Mouse (Mus musculus) testis, postnatal 10 days (tissue): Measurements from ENCODE around the gene Rgl2.
"Not testable (repeated sequence)": the region's sequence is repeated elsewhere in the genome, so short reads cannot be mapped to it uniquely, and the experiment has no call there.

Experiments used
- DNase-seq: peaks from one replicate; pipeline ENCODE4 v3.0.0; 2021; ENCODE audit warnings: low spot score

Rgl2 gene

DNA sequence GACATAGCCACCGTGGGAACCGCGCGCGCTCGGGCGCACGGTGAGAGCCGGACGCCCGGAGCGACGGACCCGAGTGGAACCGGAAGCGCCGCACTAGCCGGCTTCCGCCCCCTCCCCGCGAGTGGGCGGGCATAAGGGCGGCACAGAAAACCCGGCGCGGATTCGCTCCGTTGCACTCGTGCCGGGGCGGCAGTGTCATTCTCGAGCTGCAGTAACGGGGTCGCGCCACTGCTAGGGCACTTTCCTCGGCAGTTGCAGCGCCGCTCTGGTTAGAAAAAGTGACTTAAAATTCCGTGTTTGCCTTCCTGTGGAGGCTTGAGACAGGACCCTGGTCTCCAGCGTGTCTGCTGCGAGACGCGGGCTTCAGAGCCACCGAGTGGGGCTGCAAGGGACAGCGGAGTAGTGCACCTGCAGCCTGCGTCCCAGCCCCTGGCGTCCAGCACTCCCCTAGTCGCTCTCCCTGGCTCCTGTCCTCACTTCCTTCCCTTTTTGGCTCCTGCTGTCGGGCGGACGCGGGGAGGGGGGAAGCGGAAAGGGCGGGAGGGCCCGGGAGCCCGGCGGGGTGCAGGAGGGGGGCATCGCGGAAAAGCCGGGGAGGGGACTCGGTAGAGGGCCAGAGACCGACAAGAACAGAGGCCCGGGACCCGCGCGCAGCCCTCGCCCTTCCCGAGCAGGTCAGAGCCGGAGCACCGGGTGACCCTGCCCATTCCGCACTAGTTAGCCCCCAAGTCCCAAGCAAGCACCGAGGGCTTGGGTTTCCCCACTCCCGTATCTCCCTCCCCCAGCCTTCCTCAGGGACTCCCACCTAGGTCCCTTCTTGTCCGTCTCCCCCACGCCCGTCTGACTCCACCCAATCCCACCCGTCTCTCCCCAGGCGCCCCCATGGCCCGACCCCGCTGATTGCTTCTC, at the start of gene Rgl2:
Rgl2 (plus strand) TSS at position 173 of the 909 bp plus-strand sequence.
- peak; percentile 98 for DNase-seq

DNA sequence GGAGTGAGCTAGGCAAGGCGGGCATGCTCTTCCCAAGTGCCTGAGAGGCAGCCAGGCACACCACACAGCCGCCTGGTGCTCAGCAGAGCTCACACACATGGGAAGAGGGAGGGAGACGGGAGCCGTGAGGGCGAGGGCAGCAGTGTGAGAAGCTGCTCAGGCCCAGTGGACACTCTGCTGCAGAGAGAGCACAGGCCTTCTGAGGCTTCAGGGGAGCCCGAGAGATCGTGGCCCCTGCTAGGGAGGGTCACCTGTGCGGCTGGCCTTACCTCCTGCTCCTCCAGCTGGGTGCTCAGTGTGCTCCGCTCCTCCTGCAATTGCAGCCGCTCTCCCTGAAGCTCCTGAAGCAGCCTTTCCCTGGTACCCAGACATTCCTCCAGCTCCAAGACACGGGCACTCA, 45.0 kb upstream of the Rgl2 start:
- not testable (repeated sequence) for DNase-seq

DNA sequence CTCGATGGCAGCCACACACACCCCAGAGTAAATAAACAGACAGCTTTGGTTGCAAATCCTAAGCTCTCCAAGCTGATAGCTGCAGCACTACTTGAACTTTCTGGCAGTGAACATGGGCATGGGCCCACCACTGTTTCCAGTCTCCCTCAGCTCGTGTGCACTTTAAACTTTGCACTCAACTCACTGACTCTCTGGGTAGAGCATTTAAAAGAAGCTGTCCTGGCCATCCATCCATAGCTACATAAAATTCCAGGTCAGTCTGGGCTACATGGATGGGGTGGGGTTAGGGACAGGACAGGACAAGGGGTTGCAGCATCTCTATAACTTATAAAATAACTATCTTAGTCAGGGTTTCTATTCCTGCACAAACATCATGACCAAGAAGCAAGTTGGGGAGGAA, 41.5 kb upstream of the Rgl2 start:
- not testable (repeated sequence) for DNase-seq

DNA sequence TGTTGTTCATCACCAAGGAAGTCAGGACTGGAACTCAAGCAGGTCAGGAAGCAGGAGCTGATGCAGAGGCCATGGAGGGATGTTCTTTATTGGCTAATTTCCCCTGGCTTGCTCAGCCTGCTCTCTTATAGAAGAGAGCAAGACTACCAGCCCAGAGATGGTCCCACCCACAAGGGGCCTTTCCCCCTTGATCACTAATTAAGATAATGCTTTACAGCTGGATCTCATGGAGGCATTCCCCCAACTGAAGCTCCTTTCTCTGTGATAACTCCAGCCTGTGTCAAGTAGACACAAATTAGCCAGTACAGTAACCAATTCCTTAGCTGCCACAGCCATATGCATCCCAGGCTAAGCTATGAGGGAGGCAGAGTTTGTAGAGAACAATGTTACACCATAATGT, 41.1 kb upstream of the Rgl2 start:
- not testable (repeated sequence) for DNase-seq

DNA sequence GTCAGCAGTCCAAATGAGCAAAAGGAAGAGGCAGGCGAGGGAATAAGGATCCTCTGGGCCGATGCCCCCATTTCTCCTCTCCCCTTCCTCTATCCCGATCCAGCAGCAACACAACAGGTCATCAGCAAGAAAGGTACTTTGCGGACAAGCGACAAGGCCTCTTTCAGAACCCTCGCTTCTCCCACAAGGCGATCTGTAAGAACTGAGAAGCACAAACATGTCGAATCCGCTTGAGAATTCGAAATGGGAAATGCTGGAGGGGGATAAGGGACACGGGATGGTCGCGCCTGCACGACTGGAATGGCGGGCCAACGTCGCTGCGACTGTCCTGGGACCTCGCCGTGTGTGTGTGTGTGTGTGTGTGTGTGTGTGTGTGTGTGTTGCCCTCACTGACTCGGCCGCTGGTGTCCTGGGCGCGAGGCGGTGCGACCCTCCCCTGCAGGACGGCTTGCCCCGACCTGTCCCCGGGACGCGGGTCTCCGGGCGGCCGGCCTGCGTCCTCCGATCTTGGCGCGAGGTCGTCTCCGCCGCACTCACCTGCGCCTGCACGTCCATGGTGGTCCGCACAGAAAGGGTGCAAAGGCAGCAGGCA, 39.3 kb upstream of the Rgl2 start:
- not testable (repeated sequence) for DNase-seq

DNA sequence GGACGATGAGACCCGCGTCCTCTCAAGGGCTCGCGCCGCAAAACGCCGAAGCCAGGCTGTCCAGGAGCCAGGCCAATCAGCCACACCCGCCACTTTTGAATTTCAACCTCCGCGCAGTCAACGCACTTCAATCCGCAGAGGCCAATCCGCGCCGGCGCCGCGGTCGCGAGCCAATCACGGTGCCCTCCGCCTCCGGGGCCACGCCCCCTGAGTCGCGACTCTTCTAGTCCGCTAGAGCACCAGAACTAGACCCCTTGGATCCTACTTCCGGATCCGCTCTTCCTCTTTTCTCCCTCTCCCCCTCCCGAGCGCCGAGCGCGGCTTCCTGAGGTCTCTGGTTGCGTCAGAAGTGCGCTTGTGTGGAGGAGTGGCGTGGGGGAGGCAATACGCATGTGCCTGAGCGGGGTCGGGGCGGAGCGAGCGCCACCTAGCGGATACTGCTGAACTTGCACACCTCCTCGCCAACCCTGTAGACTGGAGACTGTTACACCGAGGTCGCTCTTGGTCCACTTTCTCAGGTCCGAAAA, 38.7 kb upstream of the Rgl2 start, which contains the start of gene Kifc1:
Kifc1 (minus strand) TSS at position 129 of the 527 bp plus-strand sequence.
- peak; percentile 99 for DNase-seq

DNA sequence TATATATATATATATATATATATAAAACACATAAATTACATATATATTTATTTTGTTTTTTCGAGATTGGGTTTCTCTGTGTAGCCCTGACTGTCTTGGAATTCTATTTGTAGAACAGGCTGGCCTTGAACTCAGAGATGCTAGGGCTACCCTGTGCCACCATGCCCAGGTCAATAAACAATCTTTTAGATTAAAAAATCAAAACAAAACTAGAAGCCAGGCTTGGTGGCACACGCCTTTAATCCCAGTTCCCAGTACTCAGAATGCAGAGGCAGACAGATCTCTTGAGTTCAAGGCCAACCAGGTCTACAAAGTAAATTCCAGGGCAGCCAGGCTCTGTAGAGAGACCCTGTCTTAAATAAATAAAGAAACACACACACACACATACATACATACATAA, 38.0 kb upstream of the Rgl2 start:
- no peak for DNase-seq

DNA sequence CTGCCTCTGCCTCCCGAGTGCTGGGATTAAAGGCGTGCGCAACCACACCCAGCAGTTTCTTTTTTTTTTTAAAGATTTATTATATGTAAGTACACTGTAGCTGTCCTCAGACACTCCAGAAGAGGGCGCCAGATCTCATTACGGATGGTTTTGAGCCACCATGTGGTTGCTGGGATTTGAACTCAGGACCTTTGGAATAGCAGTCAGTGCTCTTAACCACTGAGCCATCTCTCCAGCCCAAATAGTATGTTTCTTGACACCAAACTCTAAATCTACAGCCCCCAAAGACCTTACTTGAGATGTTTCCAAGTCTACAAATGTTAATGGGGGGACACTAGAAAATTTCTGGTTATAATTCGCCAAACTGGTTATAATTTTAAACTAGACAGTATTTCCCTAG, 37.5 kb upstream of the Rgl2 start:
- DNase-seq, result not testable (repeated sequence)

DNA sequence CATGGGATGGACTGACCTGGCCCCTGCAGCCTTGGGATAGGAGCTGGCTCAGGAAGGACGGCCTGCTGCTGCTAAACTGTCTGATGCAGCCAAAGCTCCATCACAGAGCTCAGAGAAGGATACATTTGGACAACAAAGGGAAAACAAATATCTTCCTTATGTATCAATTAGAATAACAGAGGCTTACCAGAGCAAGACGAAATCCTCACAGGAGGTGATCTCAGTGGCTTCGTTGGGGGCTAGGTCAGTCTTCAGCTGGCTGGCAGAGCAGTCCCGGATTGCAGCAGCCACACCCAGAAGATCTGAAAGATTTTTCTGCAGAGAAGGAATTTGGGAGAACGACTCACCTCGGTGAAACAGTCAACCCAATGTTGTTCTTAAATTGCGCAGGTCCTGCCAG, 36.9 kb upstream of the Rgl2 start:
- no peak for DNase-seq

DNA sequence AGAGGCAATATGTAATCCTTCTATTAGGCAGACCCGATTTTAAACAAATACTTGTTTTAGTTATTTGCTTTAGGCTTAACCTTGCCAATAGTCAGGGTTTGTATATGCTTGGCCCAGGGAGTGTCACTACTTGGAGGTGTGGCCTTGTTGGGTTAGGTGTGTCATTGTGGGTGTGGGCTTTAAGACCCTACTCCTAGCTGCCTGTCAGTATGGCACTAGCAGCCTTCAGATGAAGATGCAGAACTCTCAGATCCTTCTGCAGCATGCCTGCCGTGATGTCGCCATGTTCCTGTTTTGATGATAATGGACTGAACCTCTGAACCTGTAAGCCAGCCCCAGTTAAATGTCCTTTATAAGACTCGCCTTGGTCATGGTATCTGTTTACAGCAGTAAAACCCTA, 36.3 kb upstream of the Rgl2 start:
- DNase-seq, result not testable (repeated sequence)

DNA sequence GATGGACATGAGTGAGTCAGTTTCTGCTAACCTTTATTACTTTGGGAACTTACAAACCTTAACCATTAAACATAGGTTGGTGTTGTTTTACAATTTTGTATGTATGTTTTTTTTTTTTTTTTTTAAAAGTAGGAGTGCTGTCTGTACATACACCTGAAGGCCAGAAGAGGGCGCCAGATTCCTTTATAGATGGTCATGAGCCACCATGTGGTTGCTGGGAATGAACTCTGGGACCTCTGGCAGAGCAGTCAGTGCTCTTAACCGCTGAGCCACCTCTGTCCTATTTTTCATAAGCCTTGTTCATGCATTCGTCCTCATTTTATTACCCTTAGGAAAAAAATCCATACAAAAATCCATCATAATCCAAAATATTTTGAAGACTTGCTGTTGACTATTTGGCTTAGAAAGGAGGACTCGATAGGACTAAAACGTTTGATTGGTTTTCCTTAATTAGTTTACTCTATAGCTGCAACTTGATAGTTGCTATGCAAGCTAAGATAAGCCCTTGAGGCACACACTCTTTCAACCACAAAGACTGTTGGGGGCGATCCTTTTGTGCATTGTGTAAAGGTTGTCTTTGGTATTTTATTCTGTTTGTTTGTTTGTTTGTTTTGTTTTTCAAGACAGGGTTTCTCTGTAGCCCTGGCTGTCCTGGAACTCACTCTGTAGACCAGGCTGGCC, 32.1 kb upstream of the Rgl2 start:
- peak; percentile 68 for DNase-seq

DNA sequence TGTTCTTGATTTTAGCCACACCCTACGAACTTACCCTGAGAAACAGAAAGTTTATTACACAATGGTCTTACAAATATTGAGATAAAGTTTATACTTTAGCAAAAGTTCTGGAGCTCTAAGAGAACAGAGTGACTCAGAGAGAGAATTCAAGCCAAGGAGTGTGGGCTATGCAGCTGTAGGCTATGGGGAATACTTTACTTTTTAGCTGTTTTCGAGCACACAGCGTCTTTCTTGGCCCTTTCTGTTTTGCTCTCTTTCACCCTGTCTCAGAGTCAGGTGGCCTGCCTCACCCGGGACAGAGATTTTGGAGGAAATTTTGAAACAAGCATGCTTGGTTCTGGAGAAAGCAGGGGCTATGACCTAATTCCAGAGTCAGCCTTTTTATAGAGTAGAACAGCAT, 31.1 kb upstream of the Rgl2 start:
- not testable (repeated sequence) for DNase-seq

DNA sequence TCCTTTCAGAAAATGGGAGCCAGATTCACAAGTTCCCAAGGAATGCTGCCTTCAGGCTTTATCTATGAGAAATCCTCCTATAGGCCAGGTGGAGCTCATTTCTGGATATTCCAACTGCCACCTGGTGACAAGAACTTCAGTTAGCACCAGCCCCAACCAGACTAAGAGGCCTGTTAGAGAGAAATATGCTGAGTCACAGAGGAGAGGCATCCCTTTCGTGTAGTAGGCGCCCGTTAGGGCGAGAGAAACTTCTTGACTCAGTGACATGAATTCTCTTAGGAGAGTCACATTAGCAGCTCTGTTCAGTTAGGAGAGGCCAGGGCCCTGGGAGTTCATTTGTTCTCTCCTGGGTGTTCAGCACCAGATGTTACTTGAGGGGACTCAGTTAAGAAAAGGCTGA, 29.7 kb upstream of the Rgl2 start:
- DNase-seq, result no peak

DNA sequence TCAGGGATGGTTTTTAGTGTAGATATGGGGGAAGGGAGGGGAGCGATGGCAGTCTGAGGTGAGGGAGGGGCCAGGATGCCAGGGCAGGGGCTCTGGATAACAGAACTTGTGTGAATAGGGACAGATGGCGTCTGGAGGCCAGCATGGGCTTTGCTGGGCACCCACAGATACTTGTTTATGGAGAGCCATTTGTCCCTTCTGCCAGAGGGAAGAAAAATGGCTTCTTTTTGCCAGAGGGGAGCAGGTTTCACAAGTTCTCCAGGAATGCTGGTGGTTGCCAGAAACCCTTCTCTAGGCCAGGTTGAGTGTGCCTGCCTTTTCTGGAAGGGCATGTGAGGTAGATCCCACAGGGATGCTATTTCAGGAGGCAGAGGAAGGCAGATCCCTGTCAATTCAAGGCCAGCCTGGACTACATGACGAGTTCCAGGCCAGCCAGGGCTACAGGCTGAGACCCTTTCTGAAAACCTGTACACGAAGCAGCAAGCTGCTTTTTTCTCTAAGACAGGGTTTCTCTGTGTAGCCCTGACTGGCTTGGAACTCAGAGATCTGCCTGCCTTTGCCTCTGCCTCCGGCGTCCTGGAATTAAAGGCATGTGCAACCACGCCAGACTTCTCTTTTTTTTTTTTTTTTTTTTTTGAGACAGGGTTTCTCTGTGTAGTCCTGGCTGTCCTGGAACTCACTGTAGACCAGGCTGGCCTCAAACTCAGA, 28.9 kb upstream of the Rgl2 start:
- no peak for DNase-seq

DNA sequence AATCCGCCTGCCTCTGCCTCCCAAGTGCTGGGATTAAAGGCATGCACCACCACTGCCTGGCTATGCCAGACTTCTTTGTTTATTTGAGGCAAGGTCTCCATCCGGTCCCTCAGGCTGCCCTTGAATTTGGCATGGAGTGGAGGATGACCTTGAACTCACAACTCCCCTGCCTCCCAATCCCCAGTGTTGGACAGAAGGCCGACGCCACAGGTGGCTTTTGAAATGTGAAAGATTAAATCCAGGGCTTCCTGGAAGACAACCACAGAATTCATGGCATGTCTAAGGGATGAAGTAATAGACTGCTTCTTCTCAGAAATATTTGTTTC, 28.4 kb upstream of the Rgl2 start:
- no peak for DNase-seq

DNA sequence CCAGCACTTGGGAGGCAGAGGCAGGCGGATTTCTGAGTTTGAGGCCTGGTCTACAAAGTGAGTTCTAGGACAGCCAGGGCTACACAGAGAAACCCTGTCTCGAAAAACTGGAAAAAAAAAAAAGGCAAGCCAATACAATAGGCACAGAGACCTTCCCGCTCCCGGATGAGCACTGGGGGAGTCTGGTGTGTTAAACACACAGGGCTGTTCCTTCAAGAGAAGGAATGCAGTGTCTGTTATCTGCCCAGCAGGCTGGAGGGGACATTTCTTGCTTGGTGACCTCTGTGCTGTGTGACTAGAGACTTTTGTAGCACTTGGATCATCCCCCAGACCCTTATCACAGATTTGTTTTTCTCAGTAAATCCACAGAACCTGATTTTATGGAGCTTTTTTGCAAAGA, 27.7 kb upstream of the Rgl2 start:
- DNase-seq, result no peak

DNA sequence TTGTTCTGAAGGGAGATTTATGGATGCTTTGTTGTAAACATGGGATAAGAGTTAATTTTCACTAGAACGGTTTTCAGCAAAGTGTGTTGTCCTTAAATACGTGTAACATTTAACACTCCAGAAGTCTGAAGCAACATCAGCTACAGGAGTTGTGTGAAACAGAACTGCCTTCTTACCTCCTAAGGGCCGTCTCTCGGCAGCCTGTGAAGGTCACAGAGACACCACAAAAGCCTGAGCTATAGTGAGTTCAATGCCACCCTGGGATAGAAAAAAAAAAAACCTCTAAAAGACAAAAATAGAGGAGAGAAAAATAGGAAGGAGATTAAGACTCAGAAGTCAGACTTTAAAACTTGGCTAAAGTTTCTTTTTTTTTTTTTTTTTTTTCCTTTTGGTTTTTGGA, 27.3 kb upstream of the Rgl2 start:
- no peak for DNase-seq

DNA sequence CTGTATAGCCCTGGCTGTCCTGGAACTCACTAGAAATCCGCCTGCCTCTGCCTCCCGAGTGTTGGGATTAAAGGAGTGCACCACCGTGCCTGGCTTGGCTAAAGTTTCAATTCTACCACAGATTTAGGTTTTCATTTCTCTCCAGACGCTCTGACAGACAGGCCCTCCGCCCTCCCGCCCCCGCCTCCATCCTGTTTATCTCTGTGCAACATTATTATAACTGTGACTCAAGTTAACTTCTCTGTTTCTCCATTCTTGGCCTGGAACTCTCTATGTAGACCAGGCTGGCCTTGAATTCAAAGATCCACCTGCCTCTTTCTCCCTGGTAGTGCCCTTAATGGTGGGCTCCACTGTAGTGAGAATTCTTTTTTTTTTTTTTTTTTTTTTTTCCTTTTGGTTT, 26.9 kb upstream of the Rgl2 start:
- no peak for DNase-seq

DNA sequence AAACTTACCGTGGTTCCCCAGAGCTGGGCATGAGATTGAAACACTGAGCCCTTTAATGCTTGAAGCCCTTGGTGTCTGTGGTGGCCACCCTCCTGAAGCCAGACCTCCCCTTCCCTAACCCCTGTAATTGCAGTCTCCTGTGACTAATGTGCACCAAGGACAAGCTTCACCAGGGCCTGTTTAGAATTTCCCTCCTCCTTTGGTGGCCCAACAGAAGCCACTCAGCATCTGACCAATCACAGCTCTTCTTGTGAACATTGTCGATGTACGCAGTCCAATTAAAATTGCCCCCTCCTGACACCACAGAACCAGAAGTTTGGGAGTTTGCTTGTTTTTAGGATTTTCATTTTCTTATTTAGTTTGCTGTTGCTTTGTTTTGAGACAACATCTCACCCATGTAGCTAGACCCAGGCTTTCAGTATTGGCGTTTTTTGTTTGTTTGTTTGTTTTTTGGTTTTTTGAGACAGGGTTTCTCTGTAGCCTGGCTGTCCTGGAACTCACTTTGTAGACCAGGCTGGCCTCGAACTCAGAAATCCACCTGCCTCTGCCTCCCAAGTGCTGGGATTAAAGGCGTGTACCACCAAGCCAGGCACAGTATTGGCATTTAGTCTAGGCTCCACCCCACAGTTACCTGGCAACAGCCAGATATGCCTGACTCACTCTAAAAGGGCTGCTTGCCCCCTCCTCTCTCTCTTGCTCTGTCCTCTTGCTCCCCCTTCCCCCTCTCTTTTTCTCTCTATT, 25.3 kb upstream of the Rgl2 start:
- not testable (repeated sequence) for DNase-seq

DNA sequence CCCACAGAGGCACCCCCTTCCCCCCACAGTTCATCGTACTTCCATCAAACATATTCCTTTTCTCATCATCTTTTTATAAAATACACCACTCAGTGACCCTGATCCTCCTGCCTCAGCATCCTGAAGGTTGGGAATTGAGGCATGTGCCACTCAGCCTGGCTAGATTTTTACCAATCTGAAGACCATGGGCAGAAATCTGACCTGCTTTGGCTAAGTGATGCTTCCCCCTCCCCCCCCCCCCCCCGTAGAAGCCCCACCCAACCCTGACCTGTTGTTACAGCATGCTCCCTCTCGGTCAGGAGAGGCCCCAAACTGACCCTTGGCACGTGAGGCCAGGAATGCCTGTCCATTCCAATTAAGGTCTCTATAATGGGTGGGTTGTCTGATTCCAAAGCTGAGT, 24.5 kb upstream of the Rgl2 start, which contains the start of gene Platr17:
Platr17 (plus strand) TSS at position 301 of the 400 bp plus-strand sequence.
- not testable (repeated sequence) for DNase-seq

DNA sequence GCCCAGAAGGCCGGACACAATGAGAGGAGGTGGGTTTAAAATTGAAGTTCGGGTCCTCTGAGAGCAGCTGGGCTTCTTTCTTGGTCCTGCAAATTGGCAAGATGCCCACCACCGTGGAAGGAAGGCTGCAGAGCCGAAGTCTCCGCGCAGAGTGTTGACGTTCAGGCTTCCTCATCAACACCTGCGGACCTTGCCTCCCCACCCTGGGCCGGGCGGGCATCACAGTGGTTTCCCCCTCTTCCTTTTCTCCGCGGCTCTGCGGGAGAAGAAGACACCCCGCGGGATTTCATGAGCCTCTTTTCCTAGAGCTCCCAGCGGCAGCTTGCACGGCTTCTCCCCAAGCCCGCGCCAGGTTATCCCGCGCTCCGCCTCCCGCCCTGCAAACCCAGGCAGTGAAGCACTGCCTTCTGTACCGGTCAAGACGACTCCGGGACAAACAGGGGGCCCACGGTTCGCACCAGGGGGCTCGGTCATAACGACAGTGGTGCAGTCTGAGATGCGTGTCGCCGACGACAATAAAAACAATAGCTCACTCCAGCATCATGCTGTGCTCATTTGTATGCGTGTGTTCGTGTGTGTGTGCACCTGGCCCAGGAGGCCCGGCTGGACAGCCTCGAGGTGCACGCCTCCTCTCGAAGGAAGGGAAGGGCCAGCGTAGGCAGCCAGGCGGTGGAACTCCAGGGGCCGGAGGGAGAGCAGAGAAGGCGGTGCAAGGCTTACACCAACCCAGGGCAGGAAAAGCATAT, 20.8 kb upstream of the Rgl2 start:
- peak; percentile 82 for DNase-seq
